Mouse (Mus musculus): ENCODE measurements at regions not wholly inside any gene's neighbourhood (a gene's known extent, or its start where the extent isn't known, plus 50 kb on each side); places are given as distances from the start of the nearest gene placed in this dataset.

- DNase-seq (ENCODE audit: low spot score), result no peak
Observed at GRCm38 (mm10) chr9:113091881-113092280, 616.2 kb downstream of the Pdcd6ip start.

- DNase-seq (ENCODE audit: low spot score), result peak; percentile 31
Observed at GRCm38 (mm10) chr9:113087786-113088185, 620.3 kb downstream of the Pdcd6ip start.

GRCm38 (mm10) chr9:113085281-113085810, 622.7 kb downstream of the Pdcd6ip start:
- DNase-seq (ENCODE audit: low spot score), result no peak

- no peak for DNase-seq (ENCODE audit: low spot score)
Observed at GRCm38 (mm10) chr9:113074866-113075265, 633.2 kb downstream of the Pdcd6ip start.

- DNase-seq (ENCODE audit: low spot score), result no peak
Observed at GRCm38 (mm10) chr9:113057415-113057814, 650.6 kb downstream of the Pdcd6ip start.

- DNase-seq (ENCODE audit: low spot score), result peak; percentile 39
Observed at GRCm38 (mm10) chr9:113044556-113045178, 663.4 kb downstream of the Pdcd6ip start.

GRCm38 (mm10) chr9:113040885-113041284, 667.2 kb downstream of the Pdcd6ip start:
- no peak for DNase-seq (ENCODE audit: low spot score)

GRCm38 (mm10) chr9:113033996-113034395, 674.1 kb downstream of the Pdcd6ip start:
- DNase-seq (ENCODE audit: low spot score), result no peak

- DNase-seq (ENCODE audit: low spot score), result no peak
Observed at GRCm38 (mm10) chr9:113029091-113029490, 679.0 kb downstream of the Pdcd6ip start.

GRCm38 (mm10) chr9:113026904-113027193, 681.2 kb downstream of the Pdcd6ip start:
- DNase-seq (ENCODE audit: low spot score), result no peak

GRCm38 (mm10) chr9:113026096-113026903, 681.8 kb downstream of the Pdcd6ip start:
- DNase-seq (ENCODE audit: low spot score), result no peak

- DNase-seq (ENCODE audit: low spot score), result no peak
Observed at GRCm38 (mm10) chr9:113021866-113022645, 686.0 kb downstream of the Pdcd6ip start.

- DNase-seq (ENCODE audit: low spot score), result no peak
Observed at GRCm38 (mm10) chr9:113019576-113019975, 688.5 kb downstream of the Pdcd6ip start.

- DNase-seq (ENCODE audit: low spot score), result no peak
Observed at GRCm38 (mm10) chr9:113008106-113008505, 700.0 kb downstream of the Pdcd6ip start.

GRCm38 (mm10) chr9:112996204-112996603, 711.9 kb downstream of the Pdcd6ip start:
- no peak for DNase-seq (ENCODE audit: low spot score)

- DNase-seq (ENCODE audit: low spot score), result no peak
Observed at GRCm38 (mm10) chr9:112994774-112995173, 713.3 kb downstream of the Pdcd6ip start.

- no peak for DNase-seq (ENCODE audit: low spot score)
Observed at GRCm38 (mm10) chr9:112993627-112994026, 714.4 kb downstream of the Pdcd6ip start.

- DNase-seq (ENCODE audit: low spot score), result no peak
Observed at GRCm38 (mm10) chr9:112992937-112993336, 715.1 kb downstream of the Pdcd6ip start.

GRCm38 (mm10) chr9:112983353-112983752, 724.7 kb downstream of the Pdcd6ip start:
- DNase-seq (ENCODE audit: low spot score), result no peak

- DNase-seq (ENCODE audit: low spot score), result peak; percentile 6
Observed at GRCm38 (mm10) chr9:112951567-112951966, 715.8 kb upstream of the Arpp21 start.

GRCm38 (mm10) chr9:112950056-112950455, 714.3 kb upstream of the Arpp21 start:
- no peak for DNase-seq (ENCODE audit: low spot score)

GRCm38 (mm10) chr9:112938781-112939180, 703.0 kb upstream of the Arpp21 start:
- DNase-seq (ENCODE audit: low spot score), result no peak
